Comparison of ENCODE assay signal across 1 mouse cellular context in genomic region chr7:29279261-29279660, GRCm38 (mm10).
TF ChIP-seq lines count a peak whose summit lies in the region.

No protein-coding gene starts in this region.

TF ChIP-seq in MEL, 35 proteins besides CTCF, POLR2A, EP300 and RAD21:
- TF ChIP-seq MYC (IDR thresholded peaks at IDR 0.05; ENCODE audit: low read depth, low read length) (no peak), GATA1 (IDR thresholded peaks at IDR 0.05; ENCODE audit: low read depth, low read length) (0 out of 2 replicates have a peak, but pooled peaks have one; percentile 5)
